Mouse (Mus musculus): ENCODE data around the gene Crybb3.

DNA sequence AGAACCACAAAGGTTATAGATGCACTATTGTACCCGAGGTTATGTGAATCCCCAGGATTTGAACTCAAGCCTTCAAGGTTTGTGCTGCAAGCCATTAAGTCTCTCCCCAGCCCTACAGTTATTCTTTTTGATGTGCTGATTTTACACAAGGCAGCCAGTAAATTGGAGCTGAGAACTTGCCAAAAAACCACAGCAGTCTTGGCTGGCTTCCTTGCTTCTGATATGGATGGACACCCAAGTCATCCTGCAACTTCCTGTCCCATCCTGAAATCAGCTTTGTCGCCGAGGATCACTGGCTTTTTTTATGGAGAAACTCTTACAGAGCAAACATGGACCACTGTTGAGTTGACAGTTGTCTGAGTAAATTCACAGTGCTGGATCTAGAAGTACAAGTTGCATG is 51.3 kb downstream of the Crybb3 start:
- no peak for TF ChIP-seq CHD2 (IDR thresholded peaks at IDR 0.05; ENCODE audit: low read depth, low read length)
- TF ChIP-seq MAFK (IDR thresholded peaks at IDR 0.05; ENCODE audit: insufficient read depth, low read depth, low read length) = no peak
- no peak for TF ChIP-seq HCFC1 (IDR thresholded peaks at IDR 0.05; ENCODE audit: borderline replicate concordance, insufficient read depth, low read length)

Measured in ES-E14 (cell line).